Mouse (Mus musculus) forebrain, embryonic 12.5 days (tissue): ENCODE data around the gene Upp2. TPM values are rescaled to one million over a fixed set of nuclear protein-coding genes. Genes with fewer than 3 reads are reported as not detected.

ENCODE experiments used
- polyA plus RNA-seq: library from polyadenylated mRNA; unstranded; fragments of >200 nt; fragmentation: Nextera tagmentation; extraction: Ambion mirVana; gene quantifications from 2 replicates; pipeline ENCODE4 v1.2.1, GENCODE M21; 2016

The Upp2 gene
- polyA plus RNA-seq, 1 experiment from 2014 or later, result 7.5 TPM

Other genes starting within 250 kb of the Upp2 start
- 0.23 and 1.1 TPM in 2 replicates for gene Acvr1c, start 209.4 kb upstream of the Upp2 start, polyA plus RNA-seq
- 0.20 TPM in 1 of 2 replicates, not detected in the other for gene Gm17409, start 97.2 kb upstream of the Upp2 start, polyA plus RNA-seq
- 3.5 and 4.6 TPM in 2 replicates for gene Acvr1, start 141 bp upstream of the Upp2 start, polyA plus RNA-seq